Mouse (Mus musculus) telencephalon, adult 2 months (tissue): ENCODE results near the gene Plce1.
A peak's percentile ranks its signal among the peaks of the same experiment; 100 is the strongest.
"Not testable (repeated sequence)": the region's sequence is repeated elsewhere in the genome, so short reads cannot be mapped to it uniquely, and the experiment has no call there.

Experiments
- DNase-seq: peaks from one replicate; pipeline ENCODE4 v3.0.0-alpha.2; 2011; ENCODE audit warnings: low read depth, low spot score

Plce1 gene

DNA sequence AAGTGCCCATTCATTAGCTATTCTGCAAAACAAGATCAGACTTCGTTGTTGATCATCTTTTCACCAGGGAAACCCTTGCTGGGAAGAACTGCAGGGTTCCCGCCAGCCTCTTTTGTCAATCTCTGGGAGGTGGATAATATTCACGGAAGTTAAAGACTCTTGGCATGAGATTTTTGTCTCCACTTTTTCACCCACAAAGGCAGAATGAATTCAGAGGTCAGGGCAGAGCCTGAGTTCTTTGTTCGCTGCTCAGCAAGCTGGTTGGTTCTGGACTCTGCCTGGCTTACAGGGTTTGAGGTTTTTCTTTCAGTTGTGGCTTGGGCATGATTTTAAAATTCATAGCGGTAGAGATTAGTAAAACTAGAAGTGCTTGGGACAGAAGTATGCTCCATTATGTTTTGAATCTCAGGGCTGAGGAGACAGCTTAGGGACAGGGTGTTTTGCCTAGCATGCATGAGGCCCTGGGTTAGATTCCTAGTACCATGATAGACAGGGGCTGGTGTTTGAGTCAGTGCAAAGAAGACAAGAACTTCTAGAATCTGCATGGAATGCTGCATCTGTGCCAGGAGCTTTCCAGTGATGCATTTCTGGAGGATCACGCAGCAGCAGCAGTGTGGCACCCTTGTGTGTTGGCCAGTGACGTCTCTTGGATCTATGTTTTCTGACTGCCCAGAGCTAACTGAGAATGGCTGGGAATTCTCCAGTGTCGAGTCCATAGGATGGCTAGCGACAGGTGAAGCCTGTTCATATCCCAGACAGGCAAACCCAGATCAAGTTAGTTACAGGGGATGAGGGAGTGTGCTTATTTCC is 7.4 kb downstream of the Plce1 start:
- no peak for DNase-seq

- DNase-seq, result no peak
Observed at GRCm38 (mm10) chr19:38498233-38498632, 17.3 kb downstream of the Plce1 start.

GRCm38 (mm10) chr19:38504597-38504996 is 23.7 kb downstream of the Plce1 start:
- DNase-seq, result no peak

- DNase-seq, result peak; percentile 55
Observed at GRCm38 (mm10) chr19:38506131-38506530, 25.2 kb downstream of the Plce1 start.

DNA sequence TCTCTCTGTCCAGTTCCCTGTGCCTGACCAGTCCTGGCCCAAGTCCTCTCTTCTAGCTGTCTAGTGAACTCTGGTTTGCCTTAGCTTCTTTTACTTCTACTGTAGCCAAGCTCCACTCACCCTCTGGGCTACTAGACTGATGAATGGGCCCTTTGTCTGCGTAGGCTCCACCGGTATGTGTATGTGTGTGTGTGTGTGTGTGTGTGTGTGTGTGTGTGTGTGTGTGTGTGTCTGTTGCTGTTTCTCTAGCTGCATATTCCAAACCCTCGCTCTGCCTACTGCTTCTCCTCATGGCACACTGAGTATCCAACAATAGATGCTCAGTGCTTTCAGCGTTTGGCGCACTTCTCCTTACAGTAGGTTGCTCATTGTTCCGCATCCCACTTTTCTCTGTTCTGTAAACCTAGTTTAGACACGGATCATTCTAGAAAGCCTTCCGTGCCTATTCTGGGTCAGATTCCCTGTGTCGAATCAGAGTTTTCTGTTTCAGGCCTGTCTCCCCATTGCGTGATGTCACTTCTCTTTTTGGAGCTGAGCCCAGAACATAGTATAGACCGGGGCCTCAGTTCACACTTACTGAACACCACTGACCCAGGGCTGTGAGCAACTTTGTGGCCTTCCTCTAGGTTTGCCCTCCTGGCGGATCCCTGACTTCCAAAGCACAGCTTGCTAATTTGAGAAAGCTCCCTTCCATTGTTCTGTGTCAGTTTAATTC is 26.5 kb downstream of the Plce1 start:
- DNase-seq, result peak; percentile 42

- DNase-seq, result no peak
Observed at GRCm38 (mm10) chr19:38507966-38508625, 27.2 kb downstream of the Plce1 start.

DNA sequence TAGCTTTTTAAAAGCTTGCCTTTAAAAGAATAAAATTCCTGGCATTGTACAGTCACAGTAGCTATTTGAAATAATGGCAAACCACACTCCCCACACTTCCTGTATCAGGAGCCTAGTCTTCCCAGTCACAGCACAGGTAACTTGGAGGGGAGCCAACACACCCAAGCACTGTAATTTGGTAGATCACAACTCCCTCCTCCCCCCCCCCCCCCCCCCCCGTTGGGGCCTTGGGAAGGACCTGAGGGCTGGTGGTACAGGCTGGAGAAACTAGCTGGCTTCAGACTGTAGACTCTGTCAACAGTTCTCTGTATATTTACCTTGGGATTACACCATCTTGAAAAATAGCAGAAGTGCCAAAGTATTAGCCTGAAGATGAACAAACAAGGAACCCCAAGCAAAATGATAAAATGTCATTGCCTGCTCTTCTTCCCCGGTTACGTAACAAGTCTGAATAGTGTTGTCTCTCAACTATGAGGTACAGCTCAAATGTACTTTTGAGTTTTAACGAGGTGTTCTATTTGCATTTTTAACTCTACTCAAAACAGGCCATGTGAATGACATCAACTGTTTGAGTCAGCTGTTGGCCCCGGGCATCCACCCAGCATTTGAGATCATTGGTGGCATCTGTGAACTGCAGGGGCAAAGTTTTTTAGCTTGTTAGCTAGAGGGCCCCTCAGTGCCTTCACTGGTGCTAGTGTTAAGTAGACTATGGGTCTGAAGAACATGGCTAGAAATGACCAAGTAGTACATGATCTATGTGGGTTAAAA is 33.7 kb downstream of the Plce1 start:
- DNase-seq, result no peak

DNA sequence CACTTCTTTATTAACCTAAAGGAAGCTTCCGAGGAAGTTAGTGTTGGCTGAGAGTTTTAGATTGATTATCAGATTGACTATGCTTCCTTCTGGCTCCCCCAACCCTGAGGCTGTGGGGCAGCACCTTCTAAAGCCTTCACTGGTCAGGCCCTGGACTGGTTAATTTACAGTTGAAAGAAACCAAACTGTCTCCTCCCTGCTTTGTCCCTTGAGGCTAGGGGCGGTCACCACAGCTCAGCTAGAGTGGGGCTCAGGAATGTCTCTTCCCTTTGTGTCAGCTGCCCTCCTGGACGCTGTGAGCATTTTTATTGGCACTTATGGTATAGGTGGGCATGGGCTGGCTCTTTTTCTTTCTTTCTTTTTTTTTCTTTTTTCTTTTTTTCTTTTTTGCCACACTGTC is 45.9 kb downstream of the Plce1 start:
- DNase-seq, result no peak

DNA sequence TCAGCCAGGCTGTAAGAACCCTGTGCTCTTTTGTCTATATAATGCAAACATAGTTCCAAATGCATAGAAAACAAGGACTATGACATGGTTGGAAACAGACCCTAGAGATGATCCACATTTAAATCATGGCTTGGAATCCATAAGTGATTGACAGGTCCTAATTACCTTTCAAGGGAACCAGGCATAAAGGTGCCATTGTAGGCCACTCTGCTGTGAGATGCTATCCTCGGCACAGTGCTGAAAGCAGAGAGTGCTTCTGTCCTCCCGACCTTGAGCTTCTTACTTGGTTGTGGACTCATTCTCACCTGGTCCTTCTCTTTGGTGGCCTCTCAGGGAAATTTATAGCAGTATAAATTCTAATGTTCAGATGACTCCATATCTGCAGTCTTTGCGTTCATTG is 46.6 kb downstream of the Plce1 start:
- no peak for DNase-seq

DNA sequence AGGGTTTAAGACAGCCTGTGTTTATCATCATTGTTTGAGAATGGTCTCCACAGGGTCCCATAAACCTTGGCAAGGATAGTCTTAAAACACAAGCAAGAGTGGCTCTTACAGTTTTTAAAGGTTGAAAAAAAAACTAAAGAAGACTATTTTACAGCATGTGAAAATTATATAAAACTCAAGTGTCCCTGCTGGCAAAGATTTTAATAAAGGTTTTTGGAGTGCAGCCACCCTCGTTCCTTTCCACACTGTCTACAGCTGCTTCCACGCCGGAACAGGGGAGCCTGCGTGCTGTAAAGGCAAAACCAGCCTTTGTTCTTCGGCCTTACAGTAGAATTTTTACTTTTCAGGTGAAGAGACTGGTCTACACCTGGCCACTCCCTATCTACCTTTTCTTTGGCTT is 52.3 kb downstream of the Plce1 start:
- DNase-seq, result no peak

DNA sequence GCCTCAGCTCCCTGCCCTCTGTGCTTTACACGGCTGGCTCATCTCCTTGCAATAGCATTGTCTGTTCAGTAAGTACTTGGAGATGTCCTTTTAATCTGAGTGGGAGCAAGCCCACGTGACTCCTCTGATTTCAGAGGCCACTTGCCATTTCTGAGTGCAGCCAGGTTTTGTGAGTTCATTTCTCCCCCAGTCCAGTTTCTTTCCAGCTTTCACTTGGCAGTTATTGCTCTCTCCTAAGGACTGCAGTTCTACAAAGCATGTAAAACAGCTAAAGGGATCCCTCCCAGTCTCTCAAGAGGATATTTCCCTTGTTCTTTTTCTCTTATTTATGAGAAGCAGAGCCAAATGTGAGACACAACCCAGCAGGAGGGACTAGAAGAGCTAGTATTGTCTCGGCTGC is 58.4 kb downstream of the Plce1 start:
- DNase-seq, result no peak

- no peak for DNase-seq
Observed at GRCm38 (mm10) chr19:38540549-38540948, 59.6 kb downstream of the Plce1 start.

- no peak for DNase-seq
Observed at GRCm38 (mm10) chr19:38549487-38550058, 68.7 kb downstream of the Plce1 start.

DNA sequence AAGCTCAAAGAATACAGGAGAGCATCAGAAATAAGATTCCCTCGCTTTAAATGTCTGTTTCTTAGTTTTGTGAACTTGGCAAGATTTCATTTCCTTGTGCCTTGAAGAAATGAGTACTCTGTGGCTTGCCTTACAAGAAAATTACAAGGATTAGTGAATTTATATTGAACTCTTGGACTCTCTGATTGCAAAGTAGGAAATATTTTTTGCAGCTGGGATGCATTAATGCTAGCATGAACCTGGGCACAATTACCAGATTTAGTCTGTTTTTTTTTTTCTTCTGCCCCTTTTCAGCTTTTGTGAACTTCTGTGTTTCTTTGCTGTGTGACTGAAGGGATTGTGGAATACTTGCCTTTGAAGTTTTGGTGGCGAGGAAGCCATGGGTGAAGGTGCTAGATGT is 72.6 kb downstream of the Plce1 start:
- DNase-seq, result no peak

GRCm38 (mm10) chr19:38555399-38555798 is 74.5 kb downstream of the Plce1 start:
- no peak for DNase-seq

DNA sequence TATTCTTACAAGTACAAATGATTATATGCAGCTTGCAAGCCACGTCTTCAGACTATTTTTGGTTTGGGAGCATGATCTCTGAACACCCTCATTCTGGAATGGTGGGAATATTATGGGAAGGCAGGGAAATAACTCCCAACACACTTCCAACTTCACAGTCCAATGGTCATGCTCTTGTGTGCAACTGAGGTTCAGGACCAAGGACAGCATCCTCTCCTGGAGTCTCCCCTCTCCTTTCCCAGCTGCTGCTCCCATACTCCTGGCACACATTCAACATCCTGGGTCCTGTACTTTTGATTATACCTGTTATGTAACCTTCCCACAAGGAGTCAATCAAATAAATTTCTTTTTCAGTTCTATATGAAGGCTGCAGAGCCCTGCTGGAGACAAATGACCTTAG is 77.9 kb downstream of the Plce1 start:
- DNase-seq, result no peak

GRCm38 (mm10) chr19:38561887-38562286 is 81.0 kb downstream of the Plce1 start:
- DNase-seq, result not testable (repeated sequence)

DNA sequence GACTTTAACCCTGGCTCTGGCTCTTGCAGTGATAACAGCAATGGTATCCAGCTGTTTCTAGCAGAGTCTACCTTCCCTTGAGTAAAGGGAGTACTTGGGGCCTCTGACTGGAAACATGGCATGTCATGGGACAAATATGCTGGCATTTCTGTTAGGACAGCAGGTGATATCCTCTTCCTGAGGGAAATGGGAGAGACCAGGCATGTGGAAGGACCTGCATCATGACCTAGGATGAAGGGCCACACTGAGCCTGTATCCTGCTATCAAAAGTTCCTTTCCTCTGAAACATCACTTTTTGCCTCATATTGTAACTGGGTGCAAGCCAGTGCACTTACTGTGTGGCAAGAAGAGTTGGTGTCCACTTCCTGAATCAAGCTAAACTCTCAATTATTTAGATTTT is 85.2 kb downstream of the Plce1 start:
- DNase-seq, result no peak

GRCm38 (mm10) chr19:38566752-38567151 is 85.8 kb downstream of the Plce1 start:
- peak; percentile 16 for DNase-seq

DNA sequence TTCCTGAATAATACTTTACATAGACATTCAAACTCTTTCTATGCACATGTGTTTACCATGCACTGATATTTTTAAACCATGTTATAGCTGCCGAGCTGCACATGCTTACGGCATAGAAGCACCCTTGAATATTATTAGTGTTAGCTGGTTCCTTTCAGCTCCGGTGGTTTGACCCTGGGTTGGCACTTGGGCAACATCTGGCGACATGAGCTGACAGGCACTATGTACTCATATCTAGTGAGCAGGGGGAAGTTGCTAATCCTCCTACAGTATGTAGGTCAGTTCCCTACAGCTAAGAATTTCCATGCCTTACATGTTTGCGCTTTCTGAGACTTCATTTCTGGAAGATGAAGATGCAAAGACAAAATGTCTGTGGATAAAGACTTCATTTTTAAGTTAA is 86.4 kb downstream of the Plce1 start:
- DNase-seq, result no peak

- DNase-seq, result no peak
Observed at GRCm38 (mm10) chr19:38578554-38579146, 97.7 kb downstream of the Plce1 start.
